Mouse (Mus musculus): ENCODE results near the gene 9530077C05Rik. TPM values are rescaled to one million over a fixed set of nuclear protein-coding genes. Genes with fewer than 3 reads are reported as not detected.
"Not testable (repeated sequence)": the region's sequence is repeated elsewhere in the genome, so short reads cannot be mapped to it uniquely, and the experiment has no call there.

9530077C05Rik gene
- total RNA-seq, 1 experiment from 2014 or later: 8.7 TPM

DNA sequence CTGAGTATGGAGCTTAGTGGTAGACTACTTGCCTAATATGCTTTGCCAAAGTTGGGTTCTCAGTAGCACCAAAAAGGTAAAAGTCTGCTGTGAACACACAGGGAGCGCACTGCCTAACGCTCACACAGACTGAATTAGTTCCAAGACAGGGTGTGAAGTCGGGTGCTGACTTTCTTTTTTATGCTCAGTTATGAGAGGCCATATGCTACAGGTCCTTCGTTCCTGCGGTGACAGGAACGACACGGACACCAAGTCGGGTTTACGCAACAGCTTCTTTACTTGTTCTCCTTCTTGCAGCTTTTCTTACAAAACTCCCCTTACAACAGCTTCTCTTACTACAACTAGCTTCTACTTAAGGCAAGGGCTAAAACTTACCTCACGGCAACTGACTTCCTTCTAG, 31.8 kb downstream of the 9530077C05Rik start:
- ATAC-seq (replicated peaks in 1 of 2; ENCODE audit: insufficient read depth in 1 of 2, low FRiP score in 2 of 2, low TSS enrichment in 1 of 2, low read depth in 1 of 2, poor library complexity in 2 of 2, severe bottlenecking in 2 of 2): peak in 1 of 2 experiments; percentile 35; a peak in 2 of 4 replicates

DNA sequence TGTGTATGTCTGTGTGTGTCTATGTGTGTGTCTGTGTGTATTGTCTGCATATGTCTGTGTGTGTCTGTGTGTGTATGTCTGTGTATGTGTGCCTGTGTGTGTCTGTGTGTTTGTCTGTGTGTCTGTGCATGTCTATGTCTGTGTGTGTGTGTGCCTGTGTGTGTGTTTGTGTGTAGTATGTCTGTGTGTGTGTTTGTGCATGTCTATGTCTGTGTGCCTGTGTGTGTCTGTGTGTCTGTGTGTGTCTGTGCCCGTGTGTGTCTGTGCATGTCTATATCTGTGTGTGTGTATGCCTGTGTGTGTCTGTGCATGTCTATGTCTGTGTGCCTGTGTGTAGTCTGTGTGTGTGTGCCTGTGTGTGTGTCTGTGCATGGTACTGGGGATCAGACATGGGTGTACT, 33.8 kb downstream of the 9530077C05Rik start:
- ATAC-seq (replicated peaks in 1 of 2; ENCODE audit: insufficient read depth in 1 of 2, low FRiP score in 2 of 2, low TSS enrichment in 1 of 2, low read depth in 1 of 2, poor library complexity in 2 of 2, severe bottlenecking in 2 of 2): no peak

DNA sequence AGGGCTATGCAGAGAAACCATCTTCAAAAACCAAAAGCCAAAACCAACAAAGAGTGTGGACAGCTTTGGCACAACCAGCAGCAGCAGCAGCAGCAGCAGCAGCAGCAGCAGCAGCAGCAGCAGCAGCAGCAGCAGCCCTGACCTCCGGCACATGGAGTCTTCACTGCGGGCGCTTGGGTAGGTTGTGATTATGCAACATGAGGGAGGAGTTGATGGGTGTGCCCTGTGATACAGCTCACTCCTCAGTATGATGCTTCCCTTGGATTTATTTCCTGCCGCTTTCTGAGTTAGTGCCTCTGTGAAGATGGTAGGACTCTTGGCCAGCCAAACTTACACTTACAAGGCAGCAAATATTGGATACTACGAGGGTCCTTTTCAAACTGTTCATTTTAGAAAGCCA, 35.9 kb downstream of the 9530077C05Rik start:
- ATAC-seq (replicated peaks in 1 of 2; ENCODE audit: insufficient read depth in 1 of 2, low FRiP score in 2 of 2, low TSS enrichment in 1 of 2, low read depth in 1 of 2, poor library complexity in 2 of 2, severe bottlenecking in 2 of 2): no peak

DNA sequence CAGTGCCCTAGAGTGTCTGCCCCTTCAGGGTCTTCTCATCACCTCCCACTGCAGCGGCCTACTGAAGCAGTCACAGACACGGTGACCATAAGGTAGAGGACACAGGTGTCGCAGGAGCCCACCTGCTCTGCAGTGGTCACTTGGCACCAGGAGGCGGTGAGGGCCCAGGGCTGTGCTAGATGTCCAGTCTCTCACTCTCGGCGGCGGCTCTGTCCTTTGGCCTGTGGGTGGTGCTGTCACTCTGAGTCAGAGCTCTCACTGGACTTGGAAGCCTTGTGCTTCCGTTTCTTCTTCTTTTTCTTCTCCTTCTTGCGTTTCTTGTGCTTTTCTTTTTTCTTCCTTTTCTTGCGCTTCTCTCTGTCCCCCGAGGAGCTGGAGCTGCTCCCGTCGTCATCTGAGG, 37.1 kb downstream of the 9530077C05Rik start:
- no peak for ATAC-seq (replicated peaks in 1 of 2; ENCODE audit: insufficient read depth in 1 of 2, low FRiP score in 2 of 2, low TSS enrichment in 1 of 2, low read depth in 1 of 2, poor library complexity in 2 of 2, severe bottlenecking in 2 of 2)

DNA sequence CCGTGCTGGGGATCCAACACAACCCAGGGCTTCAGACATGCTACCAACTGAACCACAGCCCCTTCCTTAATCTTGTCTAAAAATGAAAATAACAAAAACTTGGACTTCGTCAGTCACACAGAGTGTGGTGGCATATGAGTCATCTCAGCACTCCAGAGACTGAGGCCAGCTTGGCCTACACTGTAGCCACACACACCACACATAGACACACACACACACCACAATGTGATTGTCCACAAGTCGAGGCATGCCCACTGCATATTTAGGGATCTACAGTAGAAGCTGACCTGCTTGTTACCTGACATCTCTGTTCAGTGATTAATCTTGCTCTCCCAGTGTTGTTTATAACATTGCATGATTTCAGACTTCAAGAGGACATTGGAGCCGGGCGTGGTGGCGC, 37.9 kb downstream of the 9530077C05Rik start:
- ATAC-seq (replicated peaks in 1 of 2; ENCODE audit: insufficient read depth in 1 of 2, low FRiP score in 2 of 2, low TSS enrichment in 1 of 2, low read depth in 1 of 2, poor library complexity in 2 of 2, severe bottlenecking in 2 of 2): no peak

DNA sequence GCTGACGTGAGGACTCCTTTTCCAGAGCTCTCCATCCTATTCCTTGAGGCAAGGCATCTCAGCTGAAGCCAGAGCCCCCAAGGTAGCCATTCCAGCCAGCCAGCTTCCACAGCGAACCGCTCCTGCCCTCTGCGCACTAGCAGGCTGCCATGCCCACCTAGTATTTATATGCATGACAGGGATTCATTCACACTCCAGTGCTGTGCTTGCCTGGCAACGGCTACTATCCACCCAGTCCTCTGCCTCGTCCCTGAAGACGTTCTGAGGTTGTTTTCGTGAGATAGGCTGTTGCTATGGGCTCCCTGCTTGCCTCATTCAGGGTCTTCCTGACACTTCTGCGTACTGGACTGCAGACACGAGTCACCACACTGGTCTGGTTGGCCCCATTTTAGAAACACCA, 41.4 kb downstream of the 9530077C05Rik start:
- no peak for ATAC-seq (replicated peaks in 1 of 2; ENCODE audit: insufficient read depth in 1 of 2, low FRiP score in 2 of 2, low TSS enrichment in 1 of 2, low read depth in 1 of 2, poor library complexity in 2 of 2, severe bottlenecking in 2 of 2)

DNA sequence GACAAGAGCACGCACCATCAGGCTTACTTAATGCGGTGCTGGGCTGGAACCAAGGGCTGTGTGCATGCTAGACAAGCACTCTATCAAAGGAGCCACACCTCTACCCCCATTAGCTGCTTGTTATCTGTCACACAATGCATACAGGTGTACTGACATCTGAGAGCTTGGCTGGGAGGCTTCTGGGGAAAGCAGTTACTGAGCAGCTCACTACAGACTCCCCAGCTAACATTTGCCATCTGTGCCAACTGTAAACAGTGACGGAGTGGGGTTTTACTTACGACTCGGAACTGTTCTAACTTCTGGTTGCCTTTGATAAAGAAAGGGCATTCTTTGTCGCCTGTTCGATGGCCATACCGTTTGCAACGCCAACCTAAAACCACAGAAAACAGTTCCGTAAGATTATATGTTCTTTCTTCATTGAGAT, 42.2 kb downstream of the 9530077C05Rik start:
- ATAC-seq (replicated peaks in 1 of 2; ENCODE audit: insufficient read depth in 1 of 2, low FRiP score in 2 of 2, low TSS enrichment in 1 of 2, low read depth in 1 of 2, poor library complexity in 2 of 2, severe bottlenecking in 2 of 2): peak; percentile 20 to 63; a peak in 3 of 4 replicates

DNA sequence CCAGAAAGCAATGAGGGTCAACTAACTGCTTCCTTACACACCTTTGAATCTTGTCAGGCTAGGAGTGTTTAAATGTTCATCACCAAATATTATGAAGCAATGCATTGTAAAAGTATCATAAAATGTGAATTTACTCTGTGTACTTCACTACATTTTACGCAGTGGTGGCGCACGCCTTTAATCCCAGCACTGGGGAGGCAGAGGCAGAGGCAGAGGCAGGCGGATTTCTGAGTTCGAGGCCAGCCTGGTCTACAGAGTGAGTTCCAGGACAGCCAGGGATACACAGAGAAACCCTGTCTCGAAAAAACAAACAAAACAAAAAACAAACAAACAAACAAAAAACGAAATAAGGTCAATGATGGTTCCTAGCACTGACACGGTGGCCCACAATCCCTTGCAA, 42.7 kb downstream of the 9530077C05Rik start, which contains the start of gene Gm17545:
Gm17545 (plus strand) TSS at position 301 of the 400 bp plus-strand sequence.
- ATAC-seq (replicated peaks in 1 of 2; ENCODE audit: insufficient read depth in 1 of 2, low FRiP score in 2 of 2, low TSS enrichment in 1 of 2, low read depth in 1 of 2, poor library complexity in 2 of 2, severe bottlenecking in 2 of 2): not testable (repeated sequence)

DNA sequence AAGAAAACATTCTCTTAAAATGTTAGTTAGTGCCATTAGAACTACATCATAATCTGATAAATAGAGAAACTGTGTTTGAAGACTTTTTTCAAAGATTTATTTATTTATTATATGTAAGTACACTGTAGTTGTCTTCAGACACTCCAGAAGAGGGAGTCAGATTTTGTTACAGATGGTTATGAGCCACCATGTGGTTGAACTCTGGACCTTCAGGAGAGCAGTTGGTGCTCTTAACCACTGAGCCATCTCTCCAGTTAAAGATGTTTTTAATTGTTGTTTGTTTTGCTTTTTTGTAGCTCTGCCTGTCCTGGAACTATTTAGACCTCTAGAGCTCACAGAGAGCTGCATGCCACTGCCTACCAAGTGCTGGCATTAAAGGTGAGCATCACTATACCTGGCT, 43.7 kb downstream of the 9530077C05Rik start:
- no peak for ATAC-seq (replicated peaks in 1 of 2; ENCODE audit: insufficient read depth in 1 of 2, low FRiP score in 2 of 2, low TSS enrichment in 1 of 2, low read depth in 1 of 2, poor library complexity in 2 of 2, severe bottlenecking in 2 of 2)

DNA sequence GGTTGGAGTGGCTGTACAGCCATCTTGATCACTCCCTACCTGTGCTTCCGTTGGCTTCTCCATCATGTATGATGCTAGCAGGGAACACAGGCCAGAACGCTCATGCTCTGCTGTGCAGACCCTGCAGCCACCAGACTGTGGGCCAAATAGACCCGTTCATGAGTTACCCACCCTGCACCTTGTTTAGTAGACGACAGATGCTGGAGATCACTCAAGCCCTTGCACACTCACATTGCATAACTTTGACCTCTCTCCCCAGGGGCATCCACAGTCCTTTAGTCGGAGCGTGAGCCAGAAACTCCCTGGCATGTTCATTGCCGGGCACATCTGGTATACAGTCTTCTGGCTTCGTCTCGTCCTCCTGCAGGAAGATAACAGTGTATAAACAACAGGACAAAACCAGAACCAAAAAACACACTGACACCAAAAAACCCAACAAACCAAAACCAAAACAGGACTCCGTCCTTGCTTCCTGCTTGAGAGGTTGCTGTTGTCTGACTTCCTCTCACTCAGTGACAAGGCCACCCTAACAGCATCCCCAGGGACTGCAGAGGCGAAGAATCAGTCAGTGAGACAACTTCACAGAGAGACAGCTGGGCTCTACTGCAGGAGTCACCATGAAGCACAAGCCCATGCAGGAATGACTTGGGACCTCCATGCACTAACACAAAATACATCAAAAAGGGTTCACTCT, 46.0 kb downstream of the 9530077C05Rik start:
- ATAC-seq (replicated peaks in 1 of 2; ENCODE audit: insufficient read depth in 1 of 2, low FRiP score in 2 of 2, low TSS enrichment in 1 of 2, low read depth in 1 of 2, poor library complexity in 2 of 2, severe bottlenecking in 2 of 2): no peak

DNA sequence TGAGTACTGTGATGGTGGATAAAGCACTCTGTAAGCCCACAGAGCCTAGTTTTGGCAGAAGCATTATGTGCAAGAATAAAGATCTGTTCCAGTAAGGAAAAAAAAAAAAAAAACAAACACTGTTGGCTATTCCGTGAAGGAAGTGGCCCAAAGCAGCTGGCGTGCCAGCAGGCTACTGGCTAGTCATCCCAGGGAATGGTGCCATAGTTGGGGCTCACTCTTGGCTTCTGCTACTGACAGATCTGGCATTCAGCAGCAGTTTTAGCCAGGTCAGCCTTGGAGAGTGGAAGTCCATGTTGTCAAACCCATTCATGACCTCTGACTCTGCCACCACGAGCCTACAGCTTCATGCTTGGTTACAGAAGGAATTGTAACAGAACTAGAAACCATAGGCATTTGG, 50.6 kb downstream of the 9530077C05Rik start:
- ATAC-seq (replicated peaks in 1 of 2; ENCODE audit: insufficient read depth in 1 of 2, low FRiP score in 2 of 2, low TSS enrichment in 1 of 2, low read depth in 1 of 2, poor library complexity in 2 of 2, severe bottlenecking in 2 of 2): no peak

DNA sequence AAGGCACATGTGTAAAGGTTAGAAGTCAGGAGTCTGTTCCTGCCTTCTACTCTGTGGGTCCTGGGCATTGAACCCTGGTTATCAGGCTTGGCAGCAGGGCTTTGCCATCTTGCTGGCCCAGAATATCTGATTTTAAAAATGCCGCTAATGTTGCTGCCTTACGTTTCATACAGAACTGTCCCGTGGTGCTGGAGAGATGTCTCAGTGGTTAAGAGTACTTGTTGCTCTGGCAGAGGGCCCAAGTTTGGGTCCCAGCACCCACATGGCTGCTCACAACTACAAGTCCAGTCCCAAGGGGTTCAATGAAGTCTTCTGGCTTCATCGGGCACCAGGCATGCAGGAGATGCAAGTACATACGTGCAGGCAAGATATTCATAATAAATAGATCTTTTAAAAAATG, 54.9 kb downstream of the 9530077C05Rik start:
- no peak for ATAC-seq (replicated peaks in 1 of 2; ENCODE audit: insufficient read depth in 1 of 2, low FRiP score in 2 of 2, low TSS enrichment in 1 of 2, low read depth in 1 of 2, poor library complexity in 2 of 2, severe bottlenecking in 2 of 2)

DNA sequence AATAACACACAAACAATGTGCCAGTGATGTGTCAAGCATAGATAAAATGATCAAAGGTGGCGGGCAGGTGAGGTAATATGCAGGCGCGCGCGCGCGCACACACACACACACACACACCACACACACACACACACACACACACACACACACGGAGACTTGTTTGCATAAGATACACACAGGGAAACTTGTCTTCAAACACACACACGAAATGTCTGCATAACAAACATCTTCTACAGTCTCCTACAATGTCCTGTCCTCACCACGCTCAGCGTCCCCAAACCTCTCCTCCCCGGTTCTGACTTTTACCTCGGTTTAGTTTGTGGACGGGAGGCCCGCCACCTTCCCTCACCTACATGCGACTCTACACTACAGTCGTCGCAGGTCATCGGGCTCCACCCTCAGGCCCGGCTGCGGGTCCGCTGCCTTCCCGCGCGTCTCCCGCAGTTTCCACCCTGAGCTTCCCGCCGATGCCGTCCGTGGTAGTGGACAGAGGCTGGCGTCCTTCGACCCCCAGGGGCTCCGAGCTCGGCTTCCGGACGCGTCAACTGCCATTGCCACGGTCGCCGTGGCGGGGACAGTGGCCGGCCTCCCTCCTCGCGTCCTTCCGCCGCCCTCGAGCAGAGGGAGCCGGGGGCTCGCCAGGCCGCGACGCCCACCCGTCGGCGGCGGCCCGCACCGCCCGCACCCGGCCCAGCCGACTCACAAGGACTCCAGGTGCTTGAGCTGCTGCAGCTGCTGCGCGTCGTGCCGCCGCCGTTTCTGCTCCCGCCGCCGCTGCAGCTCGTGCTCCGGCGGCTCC, 56.3 kb downstream of the 9530077C05Rik start:
- ATAC-seq (replicated peaks in 1 of 2; ENCODE audit: insufficient read depth in 1 of 2, low FRiP score in 2 of 2, low TSS enrichment in 1 of 2, low read depth in 1 of 2, poor library complexity in 2 of 2, severe bottlenecking in 2 of 2): peak; percentile 63 to 67

DNA sequence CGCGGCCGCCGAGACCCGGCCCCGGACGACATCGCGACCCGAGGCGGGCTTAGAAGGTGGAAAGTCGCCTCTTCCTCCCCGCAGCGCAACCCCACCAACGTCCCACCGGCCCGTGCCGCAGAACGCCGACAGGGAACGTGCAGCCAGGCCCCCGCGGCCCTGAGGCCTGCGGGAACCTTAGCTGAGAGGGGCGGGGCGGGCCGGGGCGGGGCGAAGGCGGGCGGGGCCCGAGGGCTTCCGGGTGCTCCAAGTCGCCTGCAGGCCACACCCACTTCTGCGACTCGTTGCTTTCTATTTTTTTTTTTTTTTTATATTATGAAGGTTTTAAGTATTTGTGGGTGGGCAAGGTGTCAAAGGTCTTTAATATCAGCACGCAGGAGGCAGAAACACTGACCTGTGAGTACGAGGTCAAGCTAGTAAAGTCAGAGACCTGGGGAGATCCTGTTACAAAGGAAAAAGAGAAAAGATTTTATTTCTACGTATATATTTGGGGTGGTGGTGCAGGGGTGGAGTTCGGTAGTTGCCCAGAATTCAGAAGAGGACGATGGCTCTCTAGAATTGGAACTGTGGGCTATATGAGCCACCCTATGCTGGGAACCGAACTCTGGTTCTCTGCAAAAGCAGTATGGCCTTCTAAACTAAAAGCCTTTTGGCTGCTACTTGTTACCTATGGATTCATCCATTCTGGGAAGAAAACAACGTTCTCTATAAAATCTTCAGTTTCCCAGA, 57.0 kb downstream of the 9530077C05Rik start:
- ATAC-seq (replicated peaks in 1 of 2; ENCODE audit: insufficient read depth in 1 of 2, low FRiP score in 2 of 2, low TSS enrichment in 1 of 2, low read depth in 1 of 2, poor library complexity in 2 of 2, severe bottlenecking in 2 of 2): peak; percentile 64 to 86

DNA sequence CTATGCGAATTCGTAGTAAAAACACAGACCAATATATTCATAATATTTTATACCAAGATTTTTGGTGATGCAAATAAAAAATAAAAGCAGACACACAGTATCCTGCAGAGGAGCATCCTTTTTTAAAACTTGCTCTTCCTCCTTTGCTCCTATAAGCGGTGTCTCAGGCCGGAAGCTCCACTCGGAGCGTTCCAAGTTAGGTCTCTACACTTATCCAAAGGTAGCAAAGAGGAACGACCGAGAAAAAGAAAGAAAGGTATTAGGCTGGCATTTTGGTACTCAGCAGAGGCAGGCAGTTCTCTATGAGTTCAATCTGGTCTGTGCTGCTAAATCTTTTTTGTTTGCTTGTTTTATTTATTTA, 57.6 kb downstream of the 9530077C05Rik start:
- ATAC-seq (replicated peaks in 1 of 2; ENCODE audit: insufficient read depth in 1 of 2, low FRiP score in 2 of 2, low TSS enrichment in 1 of 2, low read depth in 1 of 2, poor library complexity in 2 of 2, severe bottlenecking in 2 of 2): no peak

DNA sequence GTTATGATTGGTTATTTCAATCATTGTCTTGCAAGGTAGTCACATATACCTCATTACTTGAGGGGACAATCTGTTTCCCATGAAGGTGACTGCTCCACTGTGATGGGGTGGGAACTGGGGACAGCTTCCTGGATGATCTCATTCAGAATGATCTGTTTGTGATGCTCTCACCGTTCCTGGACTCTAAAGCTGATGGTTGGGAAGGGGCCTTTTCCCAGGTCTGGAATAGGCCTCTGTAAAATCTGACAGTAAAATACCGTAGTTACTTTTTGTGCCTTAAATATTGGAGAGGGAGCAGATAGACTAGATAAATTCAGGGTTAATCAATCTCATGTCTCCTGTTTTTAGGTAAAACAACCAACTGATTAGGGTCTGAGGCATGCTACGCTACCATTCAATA, 58.3 kb downstream of the 9530077C05Rik start, which contains the start of gene Rp9:
Rp9 (minus strand) TSS at position 101 of the 400 bp plus-strand sequence.
- no peak for ATAC-seq (replicated peaks in 1 of 2; ENCODE audit: insufficient read depth in 1 of 2, low FRiP score in 2 of 2, low TSS enrichment in 1 of 2, low read depth in 1 of 2, poor library complexity in 2 of 2, severe bottlenecking in 2 of 2)

DNA sequence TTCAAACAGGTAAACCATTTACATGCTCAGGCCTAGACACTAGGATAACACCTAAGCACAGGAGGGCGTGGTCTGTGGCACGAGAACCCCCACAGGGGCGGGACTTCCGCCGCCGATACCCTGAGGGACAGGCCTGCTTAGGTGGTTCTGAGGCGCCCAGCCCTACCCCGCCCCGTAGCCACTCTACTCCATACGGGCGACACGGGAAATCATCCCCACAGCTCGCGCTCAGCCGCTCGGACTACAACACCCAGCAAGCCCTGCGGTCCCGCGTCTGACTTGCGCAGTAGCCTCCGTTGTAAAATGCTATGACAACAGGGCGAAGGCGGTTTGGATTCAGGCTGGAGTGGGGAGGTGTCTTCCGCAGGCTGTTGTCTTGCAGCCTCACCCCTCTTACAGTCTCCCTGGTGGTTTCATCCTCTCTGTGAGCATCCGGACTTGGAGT, 64.1 kb downstream of the 9530077C05Rik start, which contains the start of gene Bbs9:
Bbs9 (plus strand) TSS at position 292 of the 445 bp plus-strand sequence.
- ATAC-seq (replicated peaks in 1 of 2; ENCODE audit: insufficient read depth in 1 of 2, low FRiP score in 2 of 2, low TSS enrichment in 1 of 2, low read depth in 1 of 2, poor library complexity in 2 of 2, severe bottlenecking in 2 of 2): peak; percentile 98 to 99

DNA sequence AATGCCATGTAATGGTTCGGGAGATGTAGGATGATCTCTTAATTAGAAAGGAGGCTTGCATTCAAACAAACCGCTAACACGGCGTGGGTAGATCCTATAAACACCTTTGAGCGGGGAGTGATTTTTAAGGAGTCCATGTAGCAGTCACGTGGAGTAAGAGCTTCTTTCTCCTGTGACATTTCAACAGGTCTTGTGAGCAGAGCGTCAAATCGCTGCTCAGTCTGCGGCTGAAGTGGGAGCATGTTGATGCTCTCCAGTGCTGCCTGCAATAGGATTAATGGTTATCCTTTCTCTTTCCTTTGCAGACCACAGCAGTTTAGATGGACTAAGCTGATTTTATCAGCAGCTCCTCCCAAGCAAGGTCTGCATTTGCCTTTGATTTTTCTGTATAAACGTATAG, 65.0 kb downstream of the 9530077C05Rik start:
- ATAC-seq (replicated peaks in 1 of 2; ENCODE audit: insufficient read depth in 1 of 2, low FRiP score in 2 of 2, low TSS enrichment in 1 of 2, low read depth in 1 of 2, poor library complexity in 2 of 2, severe bottlenecking in 2 of 2): peak in 1 of 2 experiments; percentile 18; a peak in 1 of 4 replicates

All from hematopoietic stem cell, adult 5-6 weeks (primary cell).